Mouse (Mus musculus): ENCODE data around the gene Pate2. TPM values are rescaled to one million over a fixed set of nuclear protein-coding genes. Genes with fewer than 3 reads are reported as not detected.
A peak's percentile ranks its signal among the peaks of the same experiment; 100 is the strongest.
"Not testable (repeated sequence)": the region's sequence is repeated elsewhere in the genome, so short reads cannot be mapped to it uniquely, and the experiment has no call there.

Pate2 gene
- polyA plus RNA-seq, 1 experiment from 2014 or later = 0.33 TPM

DNA sequence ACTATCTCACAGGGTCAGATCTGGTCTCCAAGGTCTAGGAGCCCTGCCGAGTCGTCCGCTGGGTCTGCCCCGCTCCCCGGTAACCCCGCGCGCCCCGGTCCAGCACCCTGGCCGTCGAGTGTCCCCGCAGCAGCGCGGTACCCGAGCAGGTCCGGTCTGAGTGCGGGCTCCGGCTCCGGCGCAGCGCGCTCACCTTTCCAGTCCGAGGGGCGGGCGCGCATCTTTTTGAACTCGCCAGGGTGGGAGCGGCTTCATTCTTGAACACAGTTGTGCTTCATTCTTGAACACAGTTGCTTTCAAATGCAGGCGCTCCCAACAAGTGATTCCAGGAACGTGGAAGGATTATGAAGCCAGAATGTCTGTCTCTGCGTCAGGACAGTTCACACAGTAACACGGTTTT, 4.3 kb downstream of the Pate2 start:
- Histone ChIP-seq H3K4me3 (ENCODE audit: low read depth, low read length) (no peak overlapping the region), H3K9me3 (ENCODE audit: low read length) (no peaks in the 10 kb centered on the region), H3K9ac (replicated peaks) (no peak overlapping the region), H3K27me3 (ENCODE audit: insufficient read depth, low read length) (peaks cover 10% of the 10 kb centered on the region), H3K4me2 (ENCODE audit: low read depth, low read length) (no peak overlapping the region), H3K27ac (ENCODE audit: low read depth) (no peak overlapping the region), H3K36me3 (replicated peaks; ENCODE audit: insufficient read depth, low read length) (no peaks in the 10 kb centered on the region), H3K4me1 (ENCODE audit: insufficient read depth) (0 out of 2 replicates have a peak, but pooled peaks cover 3% of the 10 kb centered on the region)
- no peak for TF ChIP-seq CTCF (IDR thresholded peaks at IDR 0.05; ENCODE audit: low read depth)
- WGBS (ENCODE audit: insufficient replicate concordance) = 6% methylated on average over 32 of the region's 32 CpGs
- ATAC-seq (no peak), DNase-seq (no peak)

DNA sequence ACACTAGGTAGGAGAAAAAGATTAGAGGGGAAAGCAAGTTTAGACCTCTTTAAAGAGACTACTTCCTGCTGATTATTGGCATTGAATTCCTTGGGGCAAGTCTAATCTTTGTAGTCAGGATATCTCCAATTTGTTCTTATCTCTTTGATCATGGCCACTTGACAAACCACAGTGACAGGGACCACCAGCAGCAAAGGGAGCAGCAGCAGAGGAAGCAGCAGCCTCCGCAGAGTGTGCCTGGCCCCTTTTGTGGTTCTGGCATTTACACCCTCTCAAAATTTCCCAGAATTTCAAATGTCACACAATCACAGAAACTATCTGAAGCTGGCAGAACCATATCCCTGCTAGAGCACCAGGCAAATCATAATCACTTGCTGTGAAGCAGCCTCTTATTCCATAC, 17.6 kb downstream of the Pate2 start:
- ATAC-seq (no peak), DNase-seq (no peak)
- H3K36me3 ChIP-seq (replicated peaks; ENCODE audit: insufficient read depth, low read length) = no peaks in the 10 kb centered on the region
- no peaks in the 10 kb centered on the region for H3K27me3 ChIP-seq (ENCODE audit: insufficient read depth, low read length)
- no peaks in the 10 kb centered on the region for H3K9me3 ChIP-seq (ENCODE audit: low read length)
- H3K4me3 ChIP-seq (ENCODE audit: low read depth, low read length) = no peak overlapping the region
- 35% methylated on average over 1 of the region's 1 CpGs for WGBS (ENCODE audit: insufficient replicate concordance)
- H3K27ac ChIP-seq (ENCODE audit: low read depth) = no peak overlapping the region
- no peak overlapping the region for H3K9ac ChIP-seq (replicated peaks)
- H3K4me1 ChIP-seq (ENCODE audit: insufficient read depth) = no peaks in the 10 kb centered on the region
- TF ChIP-seq CTCF (IDR thresholded peaks at IDR 0.05; ENCODE audit: low read depth) = no peak
- H3K4me2 ChIP-seq (ENCODE audit: low read depth, low read length) = no peak overlapping the region

DNA sequence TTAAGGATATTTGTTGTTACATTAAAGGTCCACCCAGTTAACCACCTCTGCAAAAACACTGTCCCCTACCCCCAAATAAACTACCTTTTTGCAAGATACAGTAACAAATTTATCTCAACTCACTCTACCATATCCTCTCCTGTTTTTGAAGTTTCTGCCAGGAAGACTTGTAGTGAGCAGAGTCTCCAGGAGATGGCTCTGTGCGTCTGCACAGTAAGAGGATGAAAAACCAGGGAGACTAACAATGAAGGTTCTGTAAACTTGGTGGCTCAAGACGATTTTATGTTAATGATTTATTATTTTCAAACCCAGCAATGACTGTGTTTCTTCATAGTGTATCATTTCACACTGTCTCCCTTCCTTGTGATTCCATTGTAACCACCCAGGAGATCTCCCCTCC, 22.8 kb downstream of the Pate2 start:
- H3K9me3 ChIP-seq (ENCODE audit: low read length) = no peaks in the 10 kb centered on the region
- 6% methylated on average over 2 of the region's 2 CpGs for WGBS (ENCODE audit: insufficient replicate concordance)
- ATAC-seq (no peak), DNase-seq (no peak)
- no peaks in the 10 kb centered on the region for H3K36me3 ChIP-seq (replicated peaks; ENCODE audit: insufficient read depth, low read length)
- no peak for TF ChIP-seq EP300 (IDR thresholded peaks at IDR 0.05; ENCODE audit: low read depth)
- TF ChIP-seq CTCF (IDR thresholded peaks at IDR 0.05; ENCODE audit: low read depth) = peak; percentile 45
- H3K9ac ChIP-seq (replicated peaks) = no peak overlapping the region
- H3K4me3 ChIP-seq (ENCODE audit: low read depth, low read length) = no peak overlapping the region
- H3K4me2 ChIP-seq (ENCODE audit: low read depth, low read length) = no peak overlapping the region
- no peaks in the 10 kb centered on the region for H3K27me3 ChIP-seq (ENCODE audit: insufficient read depth, low read length)
- H3K27ac ChIP-seq (ENCODE audit: low read depth) = no peak overlapping the region
- H3K4me1 ChIP-seq (ENCODE audit: insufficient read depth) = no peaks in the 10 kb centered on the region

DNA sequence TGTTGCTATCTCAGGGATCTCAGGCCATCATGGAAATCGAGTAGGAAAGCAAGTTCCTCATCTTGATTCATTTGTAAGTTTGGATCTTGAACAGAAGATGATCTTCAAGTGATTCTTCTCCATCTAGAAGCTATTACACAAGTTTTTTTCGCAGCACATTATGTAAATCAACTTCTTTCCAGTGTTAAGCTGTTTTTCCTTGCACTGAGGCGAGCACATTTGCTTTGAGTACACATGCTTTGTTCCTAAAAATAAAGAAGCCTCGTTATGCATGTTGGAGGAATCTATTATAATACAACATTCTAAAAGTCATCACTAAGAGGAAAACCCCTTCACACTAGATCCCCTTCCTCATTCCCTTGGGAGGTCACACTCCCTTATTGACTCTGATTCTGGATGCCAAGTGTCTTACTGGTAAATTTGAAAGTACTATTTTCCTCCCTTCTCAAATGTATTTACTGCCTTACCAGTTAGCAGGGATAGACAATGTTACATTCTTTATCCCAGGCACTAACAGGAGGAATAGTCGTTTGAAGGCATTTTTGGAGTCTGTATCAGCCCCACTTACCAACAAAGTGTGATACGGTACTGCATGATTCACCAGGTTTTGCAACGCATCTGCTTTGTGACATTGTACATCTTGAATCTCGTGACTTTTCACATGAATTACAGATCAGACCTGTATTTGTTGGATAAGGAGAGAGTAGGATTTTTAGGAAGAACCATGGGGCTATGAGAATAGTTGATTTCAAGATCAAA, 37.7 kb downstream of the Pate2 start:
- H3K9me3 ChIP-seq (ENCODE audit: low read length) = no peaks in the 10 kb centered on the region
- no peak overlapping the region for H3K9ac ChIP-seq (replicated peaks)
- no peak overlapping the region for H3K4me3 ChIP-seq (ENCODE audit: low read depth, low read length)
- TF ChIP-seq EP300 (IDR thresholded peaks at IDR 0.05; ENCODE audit: low read depth) (no peak), CTCF (IDR thresholded peaks at IDR 0.05; ENCODE audit: low read depth) (no peak)
- no peak overlapping the region for H3K4me2 ChIP-seq (ENCODE audit: low read depth, low read length)
- DNase-seq (no peak), ATAC-seq (no peak)
- no peak overlapping the region for H3K27ac ChIP-seq (ENCODE audit: low read depth)
- no peaks in the 10 kb centered on the region for H3K27me3 ChIP-seq (ENCODE audit: insufficient read depth, low read length)
- H3K36me3 ChIP-seq (replicated peaks; ENCODE audit: insufficient read depth, low read length) = no peaks in the 10 kb centered on the region
- no peaks in the 10 kb centered on the region for H3K4me1 ChIP-seq (ENCODE audit: insufficient read depth)
- 52% methylated on average over 8 of the region's 8 CpGs for WGBS (ENCODE audit: insufficient replicate concordance)

GRCm38 (mm10) chr9:35611841-35612240, 41.8 kb downstream of the Pate2 start, which contains the start of gene Pate4:
Pate4 (minus strand) TSS chr9:35611941.
- Histone ChIP-seq H3K9ac (replicated peaks) (no peak within 1 kb of the TSS), H3K9me3 (ENCODE audit: low read length) (no peaks in the 10 kb centered on the region), H3K27me3 (ENCODE audit: insufficient read depth, low read length) (no peaks in the 10 kb centered on the region), H3K36me3 (replicated peaks; ENCODE audit: insufficient read depth, low read length) (no peaks in the 10 kb centered on the region), H3K27ac (ENCODE audit: low read depth) (no peak within 1 kb of the TSS), H3K4me2 (ENCODE audit: low read depth, low read length) (no peak within 1 kb of the TSS), H3K4me1 (ENCODE audit: insufficient read depth) (no peaks in the 10 kb centered on the region), H3K4me3 (ENCODE audit: low read depth, low read length) (no peak within 1 kb of the TSS)
- TF ChIP-seq CTCF (IDR thresholded peaks at IDR 0.05; ENCODE audit: low read depth) = no peak
- WGBS (ENCODE audit: insufficient replicate concordance) = 74% methylated on average over 1 of the region's 1 CpGs
- DNase-seq (no peak), ATAC-seq (no peak)

DNA sequence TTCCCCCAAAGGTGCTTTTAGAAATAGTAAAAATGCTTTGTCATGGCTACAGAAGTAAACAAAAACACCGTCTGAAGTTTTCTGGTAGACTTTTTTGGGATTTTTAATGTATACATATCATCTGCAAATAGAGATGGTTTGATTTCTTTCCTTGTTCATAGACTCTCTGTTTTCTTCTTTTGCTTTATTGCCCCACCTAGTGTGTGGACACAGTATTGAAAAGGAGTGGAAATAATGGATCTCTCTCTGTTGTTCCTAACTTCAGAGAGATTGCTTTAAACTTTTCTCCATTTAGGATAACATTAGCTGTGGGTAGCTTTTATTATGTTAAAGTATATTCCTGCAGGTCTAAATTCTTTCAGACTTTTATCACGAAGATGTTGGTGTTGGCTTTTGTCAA, 43.9 kb downstream of the Pate2 start:
- DNase-seq (no peak), ATAC-seq (no peak)
- Histone ChIP-seq H3K4me3 (ENCODE audit: low read depth, low read length) (no peak overlapping the region), H3K36me3 (replicated peaks; ENCODE audit: insufficient read depth, low read length) (no peaks in the 10 kb centered on the region), H3K9me3 (ENCODE audit: low read length) (no peaks in the 10 kb centered on the region), H3K4me2 (ENCODE audit: low read depth, low read length) (no peak overlapping the region), H3K9ac (replicated peaks) (no peak overlapping the region), H3K4me1 (ENCODE audit: insufficient read depth) (no peaks in the 10 kb centered on the region), H3K27me3 (ENCODE audit: insufficient read depth, low read length) (no peaks in the 10 kb centered on the region), H3K27ac (ENCODE audit: low read depth) (no peak overlapping the region)
- WGBS (ENCODE audit: insufficient replicate concordance) = 25% methylated on average over 2 of the region's 2 CpGs
- no peak for TF ChIP-seq EP300 (IDR thresholded peaks at IDR 0.05; ENCODE audit: low read depth)
- TF ChIP-seq CTCF (IDR thresholded peaks at IDR 0.05; ENCODE audit: low read depth) = peak; percentile 42

DNA sequence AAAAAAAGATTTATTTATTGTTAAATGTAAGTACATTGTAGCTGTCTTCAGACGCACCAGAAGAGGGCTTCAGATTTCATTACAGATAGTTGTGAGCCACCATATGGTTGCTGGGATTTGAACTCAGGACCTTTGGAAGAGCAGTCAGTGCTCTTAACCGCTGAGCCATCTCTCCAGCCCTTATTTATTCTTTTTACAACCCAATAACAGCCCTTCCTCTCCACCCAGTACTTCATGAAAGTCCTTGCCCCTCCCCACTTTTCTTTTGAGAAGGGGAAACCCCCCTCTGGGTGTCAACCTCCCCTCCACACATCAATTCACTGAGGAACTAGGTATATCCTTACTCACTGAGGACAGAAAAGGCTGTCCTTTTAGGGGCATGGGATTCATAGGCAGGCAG, 46.7 kb downstream of the Pate2 start:
- H3K36me3 ChIP-seq (replicated peaks; ENCODE audit: insufficient read depth, low read length); ATAC-seq; H3K4me2 ChIP-seq (ENCODE audit: low read depth, low read length); H3K4me3 ChIP-seq (ENCODE audit: low read depth, low read length); H3K27ac ChIP-seq (ENCODE audit: low read depth); H3K27me3 ChIP-seq (ENCODE audit: insufficient read depth, low read length); H3K9ac ChIP-seq (replicated peaks); H3K4me1 ChIP-seq (ENCODE audit: insufficient read depth); H3K9me3 ChIP-seq (ENCODE audit: low read length); DNase-seq: not testable (repeated sequence)
- WGBS (ENCODE audit: insufficient replicate concordance) = 55% methylated on average over 2 of the region's 2 CpGs

All from liver, postnatal 0 days (tissue).